ENCODE assay signal across 22 mouse cellular contexts in the genomic region with DNA sequence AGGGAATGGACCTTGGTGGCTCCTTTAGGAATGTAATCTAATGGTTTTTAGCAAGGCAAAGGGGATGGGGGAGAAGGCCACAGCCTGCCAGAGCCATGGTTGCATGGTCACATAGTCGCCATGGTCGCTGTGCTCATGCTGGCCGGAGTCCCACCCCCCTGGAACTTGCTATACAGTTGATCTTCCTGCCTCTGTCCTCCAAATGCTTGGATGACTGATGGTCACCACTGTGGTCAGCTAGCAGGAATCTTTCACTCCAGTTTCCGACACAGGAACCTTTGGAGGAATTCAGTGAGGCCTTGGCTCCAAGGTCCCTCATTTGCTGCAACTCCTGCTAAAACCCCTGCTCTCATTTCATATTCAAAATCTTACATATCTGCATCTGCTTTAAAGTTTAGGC.
DNase-seq lines count a peak whose midpoint lies in the region; ATAC-seq and TF ChIP-seq lines count a peak whose summit lies in the region.
"Had no signal": no experiment of that assay in that cellular context is flagged by ENCODE, and none has a peak within 500 bp of the region (broad histone marks: within the 10 kb centered on the region; RNA-seq: fewer than 3 reads in every experiment).

No protein-coding gene starts in this region.

- H3K9ac ChIP-seq in intestine, embryonic 15.5 days, result no peak overlapping the region
- H3K9ac ChIP-seq in forebrain, postnatal 0 days, result no peak overlapping the region
- H3K9ac ChIP-seq: embryonic facial prominence, embryonic 13.5 days; forebrain, embryonic 13.5 days; heart, embryonic 15.5 days; hindbrain, embryonic 13.5 days had no signal

- 84% methylated on average over 4 of the region's 4 CpGs for WGBS in heart, embryonic 10.5 days
- 95% methylated on average over 4 of the region's 4 CpGs for WGBS in intestine, embryonic 15.5 days
- 95% methylated on average over 4 of the region's 4 CpGs for WGBS in forebrain, postnatal 0 days

- H3K4me1 ChIP-seq in heart, embryonic 10.5 days, result peaks cover 43% of the 10 kb centered on the region
- peaks cover 10% of the 10 kb centered on the region for H3K4me1 ChIP-seq in intestine, embryonic 15.5 days (replicated peaks)
- no peaks in the 10 kb centered on the region for H3K4me1 ChIP-seq in forebrain, postnatal 0 days (ENCODE audit: insufficient read depth)

- no peak overlapping the region for H3K4me2 ChIP-seq in intestine, embryonic 15.5 days (replicated peaks)
- H3K4me2 ChIP-seq in myocyte (ENCODE audit: low read depth), result no peak overlapping the region
- H3K4me2 ChIP-seq in forebrain, postnatal 0 days (ENCODE audit: low read depth), result no peak overlapping the region
- H3K4me2 ChIP-seq: embryonic facial prominence, embryonic 13.5 days; forebrain, embryonic 13.5 days; heart, embryonic 11.5 days; heart, embryonic 15.5 days; hindbrain, embryonic 13.5 days had no signal

- intact Hi-C loops in heart, postnatal 10 days (cut with DNase I), result no loop called here

- H3K27ac ChIP-seq in heart, embryonic 10.5 days, result 0 out of 2 replicates have a peak overlapping the region, but pooled peaks have one; percentile 10
- H3K27ac ChIP-seq in intestine, embryonic 15.5 days, result peak overlapping the region; percentile 76
- H3K27ac ChIP-seq in forebrain, postnatal 0 days (ENCODE audit: low read depth, low read length), result no peak overlapping the region
- H3K27ac ChIP-seq: embryonic facial prominence, embryonic 13.5 days; forebrain, embryonic 13.5 days; heart, embryonic 15.5 days; hindbrain, embryonic 13.5 days; hindbrain, postnatal 0 days had no signal

- no peaks in the 10 kb centered on the region for H3K27me3 ChIP-seq in heart, embryonic 10.5 days (ENCODE audit: insufficient read depth, poor library complexity, severe bottlenecking)
- H3K27me3 ChIP-seq in intestine, embryonic 15.5 days (replicated peaks), result no peaks in the 10 kb centered on the region
- H3K27me3 ChIP-seq in myocyte (ENCODE audit: control insufficient read depth, insufficient read depth, insufficient read length), result no peaks in the 10 kb centered on the region
- no peaks in the 10 kb centered on the region for H3K27me3 ChIP-seq in forebrain, postnatal 0 days (ENCODE audit: insufficient read depth, low read length)
- H3K27me3 ChIP-seq: CH12.LX; embryonic facial prominence, embryonic 13.5 days; forebrain, embryonic 13.5 days; heart, embryonic 15.5 days; hindbrain, embryonic 13.5 days; Patski had no signal

- no peaks in the 10 kb centered on the region for H3K79me2 ChIP-seq in myocyte (ENCODE audit: control insufficient read depth, insufficient read depth)

- peak; percentile 26 for DNase-seq in adrenal gland, postnatal 10 days
- no peak for DNase-seq in adrenal gland, adult 18-20 months (ENCODE audit: low spot score in 2 of 2)
- DNase-seq in heart, embryonic 10.5 days (ENCODE audit: low spot score), result no peak
- DNase-seq in heart, postnatal 10 days, result no peak
- DNase-seq in forebrain, postnatal 0 days, result no peak
- DNase-seq: cerebellum, adult 18-20 months; cerebellum, adult 9-11 months; cerebellum, postnatal 36 days; gastrocnemius, postnatal 36 days; heart, adult 18-20 months; kidney, adult 9 months had no signal

- no peaks in the 10 kb centered on the region for H3K9me3 ChIP-seq in heart, embryonic 10.5 days
- H3K9me3 ChIP-seq in intestine, embryonic 15.5 days, result no peaks in the 10 kb centered on the region
- H3K9me3 ChIP-seq in forebrain, postnatal 0 days (ENCODE audit: low read length), result no peaks in the 10 kb centered on the region
- H3K9me3 ChIP-seq: embryonic facial prominence, embryonic 13.5 days; forebrain, embryonic 13.5 days; heart, embryonic 15.5 days; hindbrain, embryonic 13.5 days had no signal

- no peak overlapping the region for H3ac ChIP-seq in myocyte (ENCODE audit: control insufficient read depth, insufficient read length)

- H3K4me3 ChIP-seq in heart, embryonic 10.5 days, result no peak overlapping the region
- H3K4me3 ChIP-seq in intestine, embryonic 15.5 days (replicated peaks), result no peak overlapping the region
- H3K4me3 ChIP-seq in myocyte, result no peak overlapping the region
- no peak overlapping the region for H3K4me3 ChIP-seq in forebrain, postnatal 0 days (ENCODE audit: low read depth, low read length)
- H3K4me3 ChIP-seq: embryonic facial prominence, embryonic 13.5 days; forebrain, embryonic 13.5 days; heart, embryonic 15.5 days; hindbrain, embryonic 13.5 days had no signal

- TF ChIP-seq CTCF in forebrain, postnatal 0 days (IDR thresholded peaks at IDR 0.05; ENCODE audit: low read depth), result no peak

- TF ChIP-seq POLR2A in myocyte (IDR thresholded peaks at IDR 0.05; ENCODE audit: insufficient read length, low read depth), result no peak

- H3K36me3 ChIP-seq in heart, embryonic 10.5 days, result no peaks in the 10 kb centered on the region
- H3K36me3 ChIP-seq in intestine, embryonic 15.5 days, result no peaks in the 10 kb centered on the region
- no peaks in the 10 kb centered on the region for H3K36me3 ChIP-seq in myocyte (ENCODE audit: control insufficient read depth, insufficient read depth)
- H3K36me3 ChIP-seq in forebrain, postnatal 0 days (ENCODE audit: insufficient read depth), result no peaks in the 10 kb centered on the region
- H3K36me3 ChIP-seq: embryonic facial prominence, embryonic 13.5 days; heart, embryonic 15.5 days; hindbrain, embryonic 13.5 days had no signal

- no peak for ATAC-seq in intestine, embryonic 15.5 days
- ATAC-seq in forebrain, postnatal 0 days, result no peak
- ATAC-seq: activated CD4-positive, CD25-positive, alpha-beta regulatory T cell, adult 4 months; forebrain, embryonic 13.5 days; hindbrain, postnatal 0 days; Patski had no signal

TF ChIP-seq in myocyte, 11 proteins besides CTCF, POLR2A, EP300 and RAD21:
- peak; percentile 38 for TF ChIP-seq SRF (IDR thresholded peaks at IDR 0.05; ENCODE audit: control insufficient read depth, insufficient read length, low read depth)
- TF ChIP-seq E2F4 (IDR thresholded peaks at IDR 0.05; ENCODE audit: insufficient read depth), result no peak
